Mouse (Mus musculus): ENCODE results near the gene Gm9573. TPM values are rescaled to one million over a fixed set of nuclear protein-coding genes. Genes with fewer than 3 reads are reported as not detected.

Gene Gm9573
- polyA plus RNA-seq, 1 experiment from 2014 or later: 2.6 TPM

GRCm38 (mm10) chr17:35587291-35587690 lies 39.1 kb downstream of the Gm9573 start:
- no peak for TF ChIP-seq EP300 (optimal IDR thresholded peaks at IDR 0.05)
- TF ChIP-seq CTCF (IDR thresholded peaks at IDR 0.05; ENCODE audit: low read depth): peak; percentile 38
- no peak overlapping the region for H3K27ac ChIP-seq (replicated peaks)
- ATAC-seq (ENCODE audit: low FRiP score, low TSS enrichment): no peak
- no peak overlapping the region for H3K4me3 ChIP-seq (ENCODE audit: low read depth, low read length)
- no peaks in the 10 kb centered on the region for H3K9me3 ChIP-seq (ENCODE audit: control insufficient read depth, low read length)
- H3K36me3 ChIP-seq (ENCODE audit: control insufficient read depth, insufficient read depth, low read length): no peaks in the 10 kb centered on the region
- no peaks in the 10 kb centered on the region for H3K27me3 ChIP-seq (ENCODE audit: control insufficient read depth, insufficient read depth, low read length)
- H3K9ac ChIP-seq (ENCODE audit: low read length): no peak overlapping the region
- H3K4me2 ChIP-seq (replicated peaks; ENCODE audit: low read depth): no peak overlapping the region
- no peak for DNase-seq (ENCODE audit: low spot score)
- WGBS: 71% methylated on average over 1 of the region's 1 CpGs
- no peaks in the 10 kb centered on the region for H3K4me1 ChIP-seq (replicated peaks; ENCODE audit: control insufficient read depth, insufficient read depth)

- H3K36me3 ChIP-seq (ENCODE audit: control insufficient read depth, insufficient read depth, low read length): no peaks in the 10 kb centered on the region
- H3K9ac ChIP-seq (ENCODE audit: low read length): no peak overlapping the region
- DNase-seq (ENCODE audit: low spot score) (peak; percentile 84), ATAC-seq (ENCODE audit: low FRiP score, low TSS enrichment) (peak; percentile 58)
- no peak overlapping the region for H3K4me3 ChIP-seq (ENCODE audit: low read depth, low read length)
- H3K4me2 ChIP-seq (replicated peaks; ENCODE audit: low read depth): peak overlapping the region; percentile 29; the same call in 1 of the 2 replicates
- H3K27me3 ChIP-seq (ENCODE audit: control insufficient read depth, insufficient read depth, low read length): no peaks in the 10 kb centered on the region
- no peaks in the 10 kb centered on the region for H3K4me1 ChIP-seq (replicated peaks; ENCODE audit: control insufficient read depth, insufficient read depth)
- WGBS: 11% methylated on average over 15 of the region's 16 CpGs
- H3K9me3 ChIP-seq (ENCODE audit: control insufficient read depth, low read length): no peaks in the 10 kb centered on the region
- TF ChIP-seq EP300 (optimal IDR thresholded peaks at IDR 0.05): no peak
- peak; percentile 96 for TF ChIP-seq CTCF (IDR thresholded peaks at IDR 0.05; ENCODE audit: low read depth)
- no peak overlapping the region for H3K27ac ChIP-seq (replicated peaks)
These were observed 42.0 kb downstream of the Gm9573 start for GRCm38 (mm10) chr17:35584330-35584937.

- WGBS: 89% methylated on average over 1 of the region's 1 CpGs
- TF ChIP-seq EP300 (optimal IDR thresholded peaks at IDR 0.05): no peak
- TF ChIP-seq CTCF (IDR thresholded peaks at IDR 0.05; ENCODE audit: low read depth): peak; percentile 80
- ATAC-seq (ENCODE audit: low FRiP score, low TSS enrichment): no peak
- Histone ChIP-seq H3K4me2 (replicated peaks; ENCODE audit: low read depth) (no peak overlapping the region), H3K27ac (replicated peaks) (no peak overlapping the region), H3K9ac (ENCODE audit: low read length) (no peak overlapping the region), H3K27me3 (ENCODE audit: control insufficient read depth, insufficient read depth, low read length) (no peaks in the 10 kb centered on the region), H3K9me3 (ENCODE audit: control insufficient read depth, low read length) (no peaks in the 10 kb centered on the region), H3K4me1 (replicated peaks; ENCODE audit: control insufficient read depth, insufficient read depth) (no peaks in the 10 kb centered on the region), H3K36me3 (ENCODE audit: control insufficient read depth, insufficient read depth, low read length) (no peaks in the 10 kb centered on the region), H3K4me3 (ENCODE audit: low read depth, low read length) (no peak overlapping the region)
- no peak for DNase-seq (ENCODE audit: low spot score)
These were observed 43.5 kb downstream of the Gm9573 start for GRCm38 (mm10) chr17:35582900-35583299.

GRCm38 (mm10) chr17:35578211-35578610 lies 48.2 kb downstream of the Gm9573 start:
- peak; percentile 68 for ATAC-seq (ENCODE audit: low FRiP score, low TSS enrichment)
- H3K9me3 ChIP-seq (ENCODE audit: control insufficient read depth, low read length): no peaks in the 10 kb centered on the region
- H3K4me2 ChIP-seq (replicated peaks; ENCODE audit: low read depth): no peak overlapping the region
- peak; percentile 87 for DNase-seq (ENCODE audit: low spot score)
- no peaks in the 10 kb centered on the region for H3K4me1 ChIP-seq (replicated peaks; ENCODE audit: control insufficient read depth, insufficient read depth)
- H3K27me3 ChIP-seq (ENCODE audit: control insufficient read depth, insufficient read depth, low read length): no peaks in the 10 kb centered on the region
- WGBS: 16% methylated on average over 6 of the region's 6 CpGs
- H3K4me3 ChIP-seq (ENCODE audit: low read depth, low read length): no peak overlapping the region
- no peaks in the 10 kb centered on the region for H3K36me3 ChIP-seq (ENCODE audit: control insufficient read depth, insufficient read depth, low read length)
- TF ChIP-seq EP300 (optimal IDR thresholded peaks at IDR 0.05): no peak
- peak; percentile 100 for TF ChIP-seq CTCF (IDR thresholded peaks at IDR 0.05; ENCODE audit: low read depth)
- no peak overlapping the region for H3K9ac ChIP-seq (ENCODE audit: low read length)
- H3K27ac ChIP-seq (replicated peaks): no peak overlapping the region

- DNase-seq (ENCODE audit: low spot score): no peak
- Histone ChIP-seq H3K9me3 (ENCODE audit: control insufficient read depth, low read length) (no peaks in the 10 kb centered on the region), H3K27me3 (ENCODE audit: control insufficient read depth, insufficient read depth, low read length) (no peaks in the 10 kb centered on the region), H3K9ac (ENCODE audit: low read length) (no peak overlapping the region), H3K27ac (replicated peaks) (no peak overlapping the region), H3K4me2 (replicated peaks; ENCODE audit: low read depth) (no peak overlapping the region), H3K4me3 (ENCODE audit: low read depth, low read length) (no peak overlapping the region), H3K4me1 (replicated peaks; ENCODE audit: control insufficient read depth, insufficient read depth) (no peaks in the 10 kb centered on the region), H3K36me3 (ENCODE audit: control insufficient read depth, insufficient read depth, low read length) (no peaks in the 10 kb centered on the region)
- no peak for ATAC-seq (ENCODE audit: low FRiP score, low TSS enrichment)
- 95% methylated on average over 7 of the region's 7 CpGs for WGBS
- no peak for TF ChIP-seq EP300 (optimal IDR thresholded peaks at IDR 0.05)
- TF ChIP-seq CTCF (IDR thresholded peaks at IDR 0.05; ENCODE audit: low read depth): peak; percentile 21; the same call in 1 of the 2 replicates
These were observed 55.0 kb downstream of the Gm9573 start for GRCm38 (mm10) chr17:35571477-35571876.

- Histone ChIP-seq H3K4me1 (replicated peaks; ENCODE audit: control insufficient read depth, insufficient read depth) (no peaks in the 10 kb centered on the region), H3K4me3 (ENCODE audit: low read depth, low read length) (no peak overlapping the region), H3K36me3 (ENCODE audit: control insufficient read depth, insufficient read depth, low read length) (no peaks in the 10 kb centered on the region), H3K27me3 (ENCODE audit: control insufficient read depth, insufficient read depth, low read length) (no peaks in the 10 kb centered on the region), H3K27ac (replicated peaks) (no peak overlapping the region; the same call in 1 of the 2 replicates), H3K4me2 (replicated peaks; ENCODE audit: low read depth) (no peak overlapping the region), H3K9ac (ENCODE audit: low read length) (no peak overlapping the region), H3K9me3 (ENCODE audit: control insufficient read depth, low read length) (no peaks in the 10 kb centered on the region)
- ATAC-seq (ENCODE audit: low FRiP score, low TSS enrichment) (no peak), DNase-seq (ENCODE audit: low spot score) (no peak)
- no peak for TF ChIP-seq EP300 (optimal IDR thresholded peaks at IDR 0.05)
- TF ChIP-seq CTCF (IDR thresholded peaks at IDR 0.05; ENCODE audit: low read depth): no peak
- WGBS: 58% methylated on average over 14 of the region's 14 CpGs
These were observed 55.6 kb downstream of the Gm9573 start for GRCm38 (mm10) chr17:35570836-35571235.

Data from stomach, postnatal 0 days (tissue).